Mouse (Mus musculus) liver, adult 2 months (tissue): ENCODE results near the gene Prkd2.

Experiments
- CTCF ChIP-seq: fragments of 200-500 bp; IDR thresholded peaks from 2 replicates; pipeline ENCODE4 v1.5.1; 2011; ENCODE audit warnings: low read depth, low read length, control low read depth
- POLR2A ChIP-seq: fragments of 200-500 bp; IDR thresholded peaks from 2 replicates; pipeline ENCODE4 v1.6.1; 2011; ENCODE audit warnings: low read length, control low read depth; ENCODE audit not compliant: insufficient read depth; ENCODE audit errors: extremely low read depth

DNA sequence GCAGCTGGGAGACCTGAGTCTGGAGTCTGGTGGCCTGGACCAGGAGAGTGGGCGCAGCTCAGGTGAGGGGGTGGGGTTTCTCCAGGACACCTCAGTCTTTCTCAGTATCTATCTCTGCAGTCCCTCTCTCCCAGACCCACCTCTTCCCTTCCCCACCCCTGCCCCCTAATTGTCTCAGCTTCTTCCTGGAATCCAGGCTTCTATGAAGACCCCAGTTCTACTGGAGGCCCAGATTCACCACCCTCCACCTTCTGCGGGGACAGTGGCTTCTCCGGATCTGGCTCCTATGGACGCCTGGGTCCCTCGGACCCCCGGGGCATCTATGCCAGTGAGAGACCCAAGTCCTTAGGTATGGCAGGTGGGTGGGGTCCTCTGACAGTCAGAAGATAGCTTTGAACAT, 40.5 kb downstream of the Prkd2 start:
- TF ChIP-seq POLR2A, result no peak
- no peak for TF ChIP-seq CTCF
